Mouse (Mus musculus) ovary, postnatal 10 days (tissue): ENCODE measurements around the gene Slc35d1.

ENCODE experiments used
- DNase-seq: peaks from one replicate; pipeline ENCODE4 v3.0.0; 2022; ENCODE audit warnings: low spot score

Slc35d1 gene

GRCm38 (mm10) chr4:103214925-103215820 lies at the start of gene Slc35d1:
TSS of gene Slc35d1 (minus strand) at chr4:103215164.
- peak; percentile 74 for DNase-seq

GRCm38 (mm10) chr4:103263812-103264396 lies 48.9 kb upstream of the Slc35d1 start:
- no peak for DNase-seq

GRCm38 (mm10) chr4:103263378-103263777 lies 48.4 kb upstream of the Slc35d1 start:
- no peak for DNase-seq

GRCm38 (mm10) chr4:103258817-103259216 lies 43.9 kb upstream of the Slc35d1 start:
- no peak for DNase-seq

- no peak for DNase-seq
Observed at GRCm38 (mm10) chr4:103253846-103254245, 38.9 kb upstream of the Slc35d1 start.

GRCm38 (mm10) chr4:103249436-103250085 lies 34.6 kb upstream of the Slc35d1 start:
- DNase-seq, result no peak

GRCm38 (mm10) chr4:103247813-103248212 lies 32.8 kb upstream of the Slc35d1 start:
- DNase-seq, result no peak

GRCm38 (mm10) chr4:103247249-103247648 lies 32.3 kb upstream of the Slc35d1 start:
- no peak for DNase-seq

GRCm38 (mm10) chr4:103232156-103232555 lies 17.2 kb upstream of the Slc35d1 start:
- no peak for DNase-seq

GRCm38 (mm10) chr4:103222854-103223253 lies 7.9 kb upstream of the Slc35d1 start:
- DNase-seq, result no peak

- no peak for DNase-seq
Observed at GRCm38 (mm10) chr4:103221789-103222188, 6.8 kb upstream of the Slc35d1 start.

- no peak for DNase-seq
Observed at GRCm38 (mm10) chr4:103219011-103219410, 4.0 kb upstream of the Slc35d1 start.

- DNase-seq, result no peak
Observed at GRCm38 (mm10) chr4:103216046-103216445, 1.1 kb upstream of the Slc35d1 start.

- DNase-seq, result peak; percentile 59
Observed at GRCm38 (mm10) chr4:103214498-103214924, 453 bp downstream of the Slc35d1 start.

GRCm38 (mm10) chr4:103213859-103214497 lies 986 bp downstream of the Slc35d1 start:
- DNase-seq, result no peak

- no peak for DNase-seq
Observed at GRCm38 (mm10) chr4:103208553-103208952, 6.4 kb downstream of the Slc35d1 start.

GRCm38 (mm10) chr4:103203646-103204045 lies 11.3 kb downstream of the Slc35d1 start:
- DNase-seq, result no peak

- no peak for DNase-seq
Observed at GRCm38 (mm10) chr4:103200046-103200445, 14.9 kb downstream of the Slc35d1 start.

GRCm38 (mm10) chr4:103199086-103199485 lies 15.9 kb downstream of the Slc35d1 start:
- no peak for DNase-seq

- no peak for DNase-seq
Observed at GRCm38 (mm10) chr4:103197401-103197800, 17.6 kb downstream of the Slc35d1 start.

- DNase-seq, result no peak
Observed at GRCm38 (mm10) chr4:103192421-103192820, 22.5 kb downstream of the Slc35d1 start.
